28 mouse cellular contexts compared by ENCODE assay signal in the genomic region with DNA sequence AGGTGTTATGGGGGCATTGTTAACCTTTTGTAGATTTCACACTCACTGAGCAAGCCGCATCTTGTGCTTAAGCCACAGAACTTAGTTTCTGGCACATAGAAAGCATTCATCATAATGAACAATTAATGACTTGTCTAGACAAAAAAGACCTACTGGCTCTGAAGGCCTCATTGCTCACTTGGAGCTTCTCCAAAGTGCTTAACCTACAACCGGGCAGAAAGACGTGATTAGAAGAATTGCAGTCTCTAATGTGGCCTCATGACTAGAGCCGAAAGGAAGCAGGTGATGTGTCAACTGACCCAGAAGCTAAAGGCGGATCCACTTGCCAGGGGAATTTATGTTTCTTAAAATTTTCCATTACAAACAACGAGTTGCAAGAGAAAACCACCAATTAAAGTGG.
DNase-seq lines count a peak whose midpoint lies in the region; ATAC-seq and TF ChIP-seq lines count a peak whose summit lies in the region.
"Had no signal": no experiment of that assay in that cellular context is flagged by ENCODE, and none has a peak within 500 bp of the region (broad histone marks: within the 10 kb centered on the region; RNA-seq: fewer than 3 reads in every experiment).

No protein-coding gene starts in this region.

- 87% methylated on average over 6 of the region's 6 CpGs for WGBS in forebrain, embryonic 10.5 days
- WGBS in forebrain, embryonic 15.5 days, result 50% methylated on average over 6 of the region's 6 CpGs
- 50% methylated on average over 6 of the region's 6 CpGs for WGBS in kidney, postnatal 0 days

- no peak overlapping the region for H3K27ac ChIP-seq in forebrain, embryonic 10.5 days
- H3K27ac ChIP-seq in forebrain, embryonic 15.5 days (replicated peaks), result no peak overlapping the region
- no peak overlapping the region for H3K27ac ChIP-seq in kidney, postnatal 0 days
- H3K27ac ChIP-seq: forebrain, embryonic 13.5 days; heart, embryonic 15.5 days; kidney, embryonic 15.5 days; left cerebral cortex, adult 2 months; limb, embryonic 13.5 days; liver, embryonic 12.5 days; neural tube, embryonic 12.5 days had no signal

- no peak for ATAC-seq in forebrain, embryonic 15.5 days (replicated peaks)
- no peak for ATAC-seq in kidney, postnatal 0 days (replicated peaks; ENCODE audit: low FRiP score, low read depth)
- ATAC-seq: forebrain, embryonic 13.5 days; intestine, embryonic 16.5 days; liver, embryonic 12.5 days; liver, postnatal 0 days had no signal

- no peak for TF ChIP-seq CTCF in kidney, postnatal 0 days (IDR thresholded peaks at IDR 0.05; ENCODE audit: low read depth)

- H3K9me3 ChIP-seq in forebrain, embryonic 10.5 days, result no peaks in the 10 kb centered on the region
- H3K9me3 ChIP-seq in forebrain, embryonic 15.5 days, result no peaks in the 10 kb centered on the region
- H3K9me3 ChIP-seq in kidney, postnatal 0 days (replicated peaks; ENCODE audit: low read length), result no peaks in the 10 kb centered on the region
- H3K9me3 ChIP-seq: forebrain, embryonic 13.5 days; heart, embryonic 15.5 days; kidney, embryonic 15.5 days; liver, embryonic 12.5 days; neural tube, embryonic 12.5 days had no signal

- H3K4me3 ChIP-seq in forebrain, embryonic 10.5 days, result no peak overlapping the region
- no peak overlapping the region for H3K4me3 ChIP-seq in forebrain, embryonic 15.5 days
- no peak overlapping the region for H3K4me3 ChIP-seq in kidney, postnatal 0 days (replicated peaks; ENCODE audit: low read depth, low read length)
- H3K4me3 ChIP-seq: forebrain, embryonic 13.5 days; heart, embryonic 15.5 days; kidney, embryonic 15.5 days; left cerebral cortex, adult 2 months; limb, embryonic 13.5 days; liver, embryonic 12.5 days; myocyte; neural tube, embryonic 12.5 days had no signal

- H3K4me2 ChIP-seq in forebrain, embryonic 15.5 days (replicated peaks), result no peak overlapping the region
- no peak overlapping the region for H3K4me2 ChIP-seq in kidney, postnatal 0 days (ENCODE audit: low read length)
- H3K4me2 ChIP-seq: forebrain, embryonic 13.5 days; heart, embryonic 15.5 days; kidney, embryonic 15.5 days; limb, embryonic 13.5 days; liver, embryonic 12.5 days; midbrain, embryonic 11.5 days; neural tube, embryonic 12.5 days had no signal

- DNase-seq in forebrain, embryonic 10.5 days (ENCODE audit: extremely low spot score, low spot score), result peak; percentile 3
- DNase-seq in kidney, postnatal 0 days (ENCODE audit: low spot score), result peak; percentile 61
- DNase-seq in kidney, postnatal 4 days, result no peak
- DNase-seq in Muller cell, postnatal 12 days (ENCODE audit: inconsistent ontology term), result peak; percentile 96
- peak; percentile 7 for DNase-seq in fibroblast of lung, adult 2 months (ENCODE audit: low read depth)
- DNase-seq in spleen, postnatal 14 days (ENCODE audit: low spot score in 2 of 2), result no peak
- DNase-seq in liver, result no peak
- DNase-seq: adrenal gland, postnatal 36 days; cerebellum, adult 8-10 months; cerebellum, postnatal 25 days; liver, postnatal 0 days; lung, postnatal 36 days; right cerebral cortex, adult 18-20 months; spleen, adult 18-20 months; thymus, adult 2 months; thymus, postnatal 36 days had no signal

- no peak overlapping the region for H3K9ac ChIP-seq in forebrain, embryonic 15.5 days (replicated peaks)
- H3K9ac ChIP-seq in kidney, postnatal 0 days (ENCODE audit: low read depth, low read length), result no peak overlapping the region
- H3K9ac ChIP-seq: forebrain, embryonic 13.5 days; heart, embryonic 15.5 days; kidney, embryonic 15.5 days; limb, embryonic 13.5 days; liver, embryonic 12.5 days; liver, postnatal 0 days; neural tube, embryonic 12.5 days had no signal

- H3K4me1 ChIP-seq in forebrain, embryonic 10.5 days, result 0 out of 2 replicates have a peak, but pooled peaks cover 6% of the 10 kb centered on the region
- H3K4me1 ChIP-seq in forebrain, embryonic 15.5 days, result no peaks in the 10 kb centered on the region
- no peaks in the 10 kb centered on the region for H3K4me1 ChIP-seq in kidney, postnatal 0 days (replicated peaks; ENCODE audit: insufficient read depth, low read length)
- H3K4me1 ChIP-seq: forebrain, embryonic 13.5 days; heart, embryonic 15.5 days; kidney, embryonic 15.5 days; liver, embryonic 12.5 days had no signal

- H3K27me3 ChIP-seq in forebrain, embryonic 10.5 days (ENCODE audit: poor library complexity, severe bottlenecking), result no peaks in the 10 kb centered on the region
- no peaks in the 10 kb centered on the region for H3K27me3 ChIP-seq in forebrain, embryonic 15.5 days
- H3K27me3 ChIP-seq in kidney, postnatal 0 days (ENCODE audit: insufficient read depth, low read length), result no peaks in the 10 kb centered on the region
- H3K27me3 ChIP-seq: forebrain, embryonic 13.5 days; heart, embryonic 15.5 days; kidney, embryonic 15.5 days; limb, embryonic 13.5 days; liver, embryonic 12.5 days; neural tube, embryonic 12.5 days had no signal

- H3K36me3 ChIP-seq in forebrain, embryonic 10.5 days (replicated peaks), result no peaks in the 10 kb centered on the region
- H3K36me3 ChIP-seq in forebrain, embryonic 15.5 days, result no peaks in the 10 kb centered on the region
- no peaks in the 10 kb centered on the region for H3K36me3 ChIP-seq in kidney, postnatal 0 days (ENCODE audit: insufficient read depth, low read length)
- H3K36me3 ChIP-seq: G1E; heart, embryonic 15.5 days; kidney, embryonic 15.5 days; limb, embryonic 13.5 days; liver, embryonic 12.5 days; neural tube, embryonic 12.5 days had no signal

Comparison
In these comparisons a context has a peak if more than half of its experiments do, and no peak if none do; other contexts are left out.
1. DNase-seq: peak in forebrain, embryonic 10.5 days (single experiment), kidney, postnatal 0 days (single experiment), Muller cell, postnatal 12 days (single experiment) and fibroblast of lung, adult 2 months (single experiment); none in kidney, postnatal 4 days (0 of 2), spleen, postnatal 14 days (0 of 2) and liver (single experiment).